Mouse (Mus musculus) adrenal gland, adult 8-10 months (tissue): ENCODE data around the gene Polr3k. TPM values are rescaled to one million over a fixed set of nuclear protein-coding genes. Genes with fewer than 3 reads are reported as not detected.

Source experiments
- DNase-seq: peaks from one replicate; pipeline ENCODE4 v3.0.0; 2022
- total RNA-seq, 4 experiments: library from RNA; stranded (reverse); gene quantifications; 2 replicates each; pipeline ENCODE4 v1.2.4; 2022

Gene Polr3k
- total RNA-seq: 10 to 100 TPM; 18.3 to 24.6 (median 22.7) TPM

GRCm38 (mm10) chr2:181863791-181864535, at the start of gene Polr3k:
Polr3k (plus strand) TSS chr2:181864337.
- peak; percentile 96 for DNase-seq

DNA sequence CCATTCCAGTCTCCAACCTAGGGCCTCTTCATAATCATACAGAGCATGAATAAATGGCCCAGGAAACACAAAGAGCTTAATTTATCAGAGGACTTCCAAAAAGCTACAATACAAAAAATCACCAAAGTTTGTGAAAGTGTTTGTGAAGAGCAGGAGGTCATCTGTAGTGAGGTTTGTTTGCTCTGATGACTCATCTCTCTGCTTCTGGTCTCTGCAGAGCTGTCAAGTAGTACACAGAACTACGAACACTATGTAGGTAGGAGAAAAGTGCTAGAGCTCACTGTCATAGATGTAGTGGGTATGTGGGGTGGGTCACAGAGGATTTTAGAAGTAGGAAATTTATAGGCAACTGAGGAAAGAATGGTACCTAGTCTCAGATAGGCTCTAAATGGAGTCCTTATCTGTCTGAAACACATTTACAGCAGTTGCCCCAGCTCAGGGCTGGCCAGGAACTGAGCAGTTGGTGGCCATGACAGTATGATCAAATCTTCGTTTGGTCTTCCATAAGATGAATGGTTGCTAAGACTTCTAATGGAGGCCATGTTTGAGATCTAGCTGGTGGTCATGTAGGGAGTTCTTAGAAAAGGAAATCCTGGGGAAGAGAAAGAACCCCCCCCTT, 35.0 kb upstream of the Polr3k start:
- DNase-seq: no peak

DNA sequence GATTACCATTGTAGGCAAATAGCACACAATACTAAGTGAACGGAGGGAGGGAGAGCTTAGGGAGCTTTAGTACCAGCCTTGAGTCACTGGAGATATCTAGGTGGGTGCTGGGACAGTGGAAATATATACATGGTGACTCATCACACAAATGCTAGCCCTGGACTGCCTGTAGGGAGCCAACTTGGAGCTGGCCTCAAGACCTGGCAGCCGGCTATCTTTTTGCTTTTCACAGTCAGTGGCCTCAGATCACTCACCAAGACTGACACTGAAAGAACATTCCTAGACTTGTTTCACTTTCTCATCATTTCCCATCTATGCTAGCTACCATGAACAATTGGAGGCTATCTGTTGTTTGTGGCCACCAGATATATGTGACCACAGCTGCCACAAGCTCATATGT, 31.4 kb upstream of the Polr3k start:
- DNase-seq: no peak

DNA sequence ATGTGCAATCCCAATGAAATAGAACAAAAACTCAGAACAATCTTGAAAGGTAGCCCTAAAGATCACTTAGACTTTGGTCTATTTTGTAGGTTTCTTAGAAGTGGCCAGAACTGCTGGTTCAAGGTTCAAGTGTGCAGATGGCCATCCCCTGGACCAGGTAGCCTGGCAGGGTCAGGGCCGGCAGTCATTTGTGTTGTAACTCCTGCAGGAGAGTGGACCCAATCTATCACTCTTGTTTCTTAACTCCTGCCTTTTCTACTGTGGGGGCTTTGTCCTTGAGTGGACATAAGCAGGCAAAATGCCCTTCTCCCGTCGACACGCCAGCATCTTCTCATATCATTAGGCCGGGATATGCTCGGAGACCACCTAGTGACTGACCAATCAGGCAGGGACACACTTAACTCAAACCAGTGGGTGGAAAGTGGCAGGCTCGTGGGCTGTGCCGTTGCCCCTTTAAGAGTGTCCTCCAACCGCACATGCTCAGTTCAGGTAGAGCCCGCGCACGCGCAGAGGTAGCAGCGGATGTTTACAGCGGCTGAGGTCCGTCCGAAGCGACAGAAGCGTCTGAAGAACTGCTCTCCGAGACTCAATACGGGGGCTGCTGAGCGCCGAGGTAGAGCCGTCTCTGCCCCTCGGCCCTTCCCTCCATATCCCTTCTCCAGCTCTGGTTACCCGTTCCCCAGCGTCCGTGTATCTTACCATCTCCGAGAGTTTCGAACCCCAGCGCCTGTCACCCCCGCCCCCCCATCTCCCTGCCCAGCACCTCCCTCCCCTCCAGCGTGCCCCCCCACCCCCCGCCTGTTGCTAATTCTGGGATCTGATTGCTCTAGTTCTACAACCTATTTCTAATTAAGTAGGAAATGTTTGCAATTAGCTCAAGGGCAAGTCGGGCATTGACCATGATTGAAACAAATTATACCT, 26.5 kb upstream of the Polr3k start, which contains the start of gene Pcmtd2:
Pcmtd2 (plus strand) TSS at position 483 of the 921 bp plus-strand sequence.
- peak; percentile 89 for DNase-seq

DNA sequence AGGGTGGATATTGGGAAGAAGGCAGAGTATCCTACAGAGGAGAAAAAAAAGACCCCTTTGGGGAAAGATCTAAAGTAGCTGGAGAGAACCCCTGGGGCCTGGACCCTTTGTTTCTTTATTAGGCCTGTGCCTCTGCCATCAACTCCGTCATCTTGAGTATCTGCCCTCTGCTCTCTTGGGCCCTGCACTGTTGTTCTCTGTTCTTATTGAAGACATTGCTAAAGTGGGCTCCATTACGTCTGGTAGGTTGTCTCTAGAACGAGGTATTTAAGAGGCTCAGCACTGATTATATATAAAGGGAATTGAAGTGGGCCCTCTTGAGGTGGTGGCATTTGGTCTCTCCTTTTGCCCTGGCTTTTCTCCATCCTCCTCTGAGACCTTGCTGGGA, 25.9 kb upstream of the Polr3k start:
- DNase-seq: no peak

- DNase-seq: no peak
Observed at GRCm38 (mm10) chr2:181845709-181846394, 18.3 kb upstream of the Polr3k start.

DNA sequence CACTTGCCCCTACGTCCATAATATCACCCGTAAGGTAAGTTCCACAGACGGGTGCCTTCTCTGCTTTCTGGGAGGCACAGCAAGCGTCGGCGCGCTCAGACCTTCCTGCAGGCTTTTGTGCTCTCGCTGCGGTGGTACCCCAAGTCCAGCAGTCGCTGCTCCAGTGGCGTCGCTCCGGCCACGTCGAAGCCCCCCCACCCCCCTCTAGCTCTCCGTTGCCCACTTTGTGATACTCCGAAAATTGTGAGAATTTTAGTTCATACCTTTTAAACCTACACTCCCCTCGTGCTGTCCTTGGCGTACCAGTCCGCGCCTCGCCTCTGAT, 361 bp downstream of the Polr3k start:
- DNase-seq: no peak

DNA sequence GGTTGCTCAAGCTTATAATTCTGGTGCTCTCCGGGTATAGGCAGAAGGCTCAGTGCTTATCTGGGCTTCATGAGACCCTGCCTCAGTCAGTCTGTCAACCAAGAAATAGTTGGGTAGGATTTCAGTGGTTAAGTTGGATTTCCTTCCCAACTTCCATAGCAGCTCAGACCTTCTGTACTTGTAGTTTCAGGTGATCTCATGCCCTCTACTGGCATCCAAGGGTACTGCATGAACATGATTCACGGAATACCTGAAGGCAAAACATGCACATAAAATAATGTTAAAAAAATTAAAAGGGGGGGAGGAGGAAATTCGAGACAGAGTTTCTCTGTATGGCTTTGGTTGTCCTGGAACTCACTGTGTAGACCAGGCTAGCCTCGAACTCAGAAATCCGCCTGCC, 2.8 kb downstream of the Polr3k start:
- peak; percentile 31 for DNase-seq

DNA sequence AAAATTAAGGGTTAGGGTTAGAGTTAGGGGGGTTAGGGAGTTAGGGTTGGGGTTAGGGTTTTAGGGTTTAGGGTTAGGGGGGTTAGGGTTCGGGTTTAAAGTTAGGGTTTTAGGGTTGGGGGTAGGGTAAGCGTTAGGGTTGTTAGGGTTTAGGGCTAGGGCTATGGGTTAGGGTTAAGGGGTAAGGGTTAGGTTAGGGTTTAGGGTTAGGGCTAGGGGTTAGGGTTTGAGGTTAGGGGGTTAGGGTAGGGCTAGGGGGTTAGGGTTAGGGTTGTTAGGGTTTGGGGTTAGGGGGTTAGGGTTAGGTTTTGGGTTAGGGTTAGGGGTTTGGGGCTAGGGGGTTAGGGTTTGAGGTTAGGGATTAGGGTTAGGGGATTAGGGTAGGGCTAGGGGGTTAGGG, 6.9 kb downstream of the Polr3k start:
- no peak for DNase-seq

GRCm38 (mm10) chr2:181878903-181879302, 14.8 kb downstream of the Polr3k start:
- no peak for DNase-seq

DNA sequence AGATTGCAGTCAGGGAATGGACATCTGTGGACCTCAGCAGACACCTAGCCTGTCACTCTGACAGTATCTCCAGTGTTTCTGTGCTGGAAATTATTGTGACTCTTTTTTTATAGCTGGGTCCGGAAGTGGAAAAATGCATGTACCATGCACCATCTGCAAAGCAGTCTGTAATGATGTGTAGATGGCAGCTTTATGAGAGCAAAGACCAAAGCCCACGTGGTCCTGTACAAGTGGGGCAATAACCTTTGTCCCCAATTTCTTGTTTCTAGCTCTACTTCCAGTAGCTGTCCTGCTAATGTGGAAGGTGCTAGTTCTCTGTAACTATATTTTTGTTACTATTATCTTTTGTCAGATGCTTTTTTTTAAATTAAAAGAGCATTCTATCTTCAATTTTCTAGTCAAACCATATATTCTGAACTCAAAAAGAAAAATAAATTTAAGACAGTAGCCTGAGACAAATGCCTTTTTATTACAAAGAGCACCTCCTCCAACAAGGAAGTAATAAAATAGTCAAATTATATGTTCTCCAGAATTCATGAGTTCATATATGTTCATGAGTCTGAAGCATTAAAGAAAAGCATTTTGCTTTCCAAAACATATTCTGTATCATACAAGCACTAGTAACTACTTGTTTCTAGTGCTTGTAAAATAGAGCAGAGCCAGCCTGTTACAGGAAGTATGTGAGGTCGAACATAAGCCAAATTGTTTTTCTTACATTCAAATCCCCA, 19.0 kb downstream of the Polr3k start:
- DNase-seq: no peak

DNA sequence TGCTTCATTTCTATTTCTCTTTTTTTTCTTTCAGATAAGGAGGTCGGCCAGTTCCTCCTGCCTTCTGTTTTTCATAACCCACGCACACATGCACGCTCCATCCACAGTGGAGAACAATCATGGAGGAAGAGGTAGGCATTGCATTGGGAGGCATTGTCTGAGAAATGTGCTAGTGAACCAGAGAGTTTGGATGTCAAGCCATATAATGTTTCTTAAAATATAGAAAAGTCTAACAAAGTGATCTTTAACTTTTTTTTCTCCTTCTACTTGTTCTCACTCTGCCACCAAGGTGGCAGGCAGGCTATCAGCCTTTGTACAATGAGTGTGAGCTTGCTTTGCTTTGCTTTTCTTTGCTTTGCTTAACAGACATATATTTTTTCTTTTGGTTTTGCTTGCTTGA, 53.7 kb downstream of the Polr3k start:
- no peak for DNase-seq

DNA sequence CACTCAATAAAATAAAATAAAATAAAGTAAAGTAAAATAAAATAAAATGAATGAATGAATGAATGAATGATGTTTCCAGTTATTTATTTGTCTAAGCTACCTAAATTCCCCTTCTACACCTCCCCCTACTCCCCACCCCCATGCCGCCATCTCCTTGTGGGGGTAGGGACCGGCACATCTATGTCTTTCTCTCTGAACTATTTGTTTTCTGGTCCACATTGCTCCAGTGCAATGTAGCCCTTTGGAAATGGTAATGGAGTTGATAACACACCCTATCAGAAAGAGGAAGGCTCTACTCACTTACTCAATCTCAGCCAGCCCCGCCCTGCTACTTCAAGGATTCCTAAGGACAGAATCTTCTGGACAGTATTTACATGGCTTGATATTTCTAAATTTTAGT, 54.4 kb downstream of the Polr3k start:
- peak; percentile 5 for DNase-seq

Other genes starting within 250 kb of the Polr3k start
- under 1 TPM in 1 of 4 experiments, not detected in 3; 0.38 TPM for gene Gm29797, start 207.3 kb upstream of the Polr3k start, total RNA-seq
- 10 to 100 TPM; 19.1 to 36.7 (median 32.9) TPM for gene Sox18, start 192.7 kb upstream of the Polr3k start, total RNA-seq
- 10 to 100 TPM in 2 of 4 experiments, 1 to 10 TPM in 2; 6.6 to 16.4 (median 11.4) TPM for gene Tcea2, start 184.0 kb upstream of the Polr3k start, total RNA-seq
- gene Rgs19, start 170.4 kb upstream of the Polr3k start, total RNA-seq: 10 to 100 TPM; 23.7 to 26.0 (median 25.3) TPM
- not detected for gene Lkaaear1, start 165.9 kb upstream of the Polr3k start, total RNA-seq
- 1 to 10 TPM; 2.3 to 5.9 (median 4.8) TPM for gene Oprl1, start 149.3 kb upstream of the Polr3k start, total RNA-seq
- gene Myt1, start 101.0 kb upstream of the Polr3k start, total RNA-seq: 1 to 10 TPM; 3.0 to 9.3 (median 6.4) TPM
- gene Pcmtd2, start 26.5 kb upstream of the Polr3k start, total RNA-seq: 100 to 1,000 TPM in 2 of 4 experiments, 10 to 100 TPM in 2; 87.3 to 104 (median 99.9) TPM
- not detected for gene Gm14496, start 126.8 kb downstream of the Polr3k start, total RNA-seq